Mouse (Mus musculus) hindbrain, embryonic 16.5 days (tissue): ENCODE data around the gene Robo1. TPM values are rescaled to one million over a fixed set of nuclear protein-coding genes. Genes with fewer than 3 reads are reported as not detected.
A peak's percentile ranks its signal among the peaks of the same experiment; 100 is the strongest.

Experiments
- ATAC-seq: fragments of 200-750 bp; cut with Nextera tagmentation; 2 replicates; pipeline ENCODE4 v1.8.0; 2017; ENCODE audit warnings: moderate TSS enrichment, moderate library complexity
- H3K27ac ChIP-seq: fragments of 300-500 bp; sonication (generic); 2 replicates; pipeline ENCODE4 v1.5.1; 2014; ENCODE audit warnings: low read depth, mild to moderate bottlenecking, control low read depth, low read length, moderate library complexity
- H3K27me3 ChIP-seq: fragments of 300-500 bp; sonication (generic); replicated peaks from 2 replicates; pipeline ENCODE4 v1.6.1; 2014; ENCODE audit warnings: low read length; ENCODE audit not compliant: control insufficient read depth, insufficient read depth
- H3K36me3 ChIP-seq: fragments of 300-500 bp; sonication (generic); 2 replicates; pipeline ENCODE4 v1.6.1; 2014; ENCODE audit warnings: mild to moderate bottlenecking, low read length, moderate library complexity, mixed read lengths; ENCODE audit not compliant: control insufficient read depth, insufficient read depth
- H3K4me1 ChIP-seq: fragments of 300-500 bp; sonication (generic); 2 replicates; pipeline ENCODE4 v1.6.1; 2014; ENCODE audit warnings: low read depth, low read length; ENCODE audit not compliant: control insufficient read depth, insufficient read depth
- H3K4me2 ChIP-seq: fragments of 300-500 bp; sonication (generic); 2 replicates; pipeline ENCODE4 v1.6.1; 2014; ENCODE audit warnings: mild to moderate bottlenecking, low read length, control low read depth, moderate library complexity
- H3K4me3 ChIP-seq: fragments of 300-500 bp; sonication (generic); 2 replicates; pipeline ENCODE4 v1.5.1; 2014; ENCODE audit warnings: mild to moderate bottlenecking, low read length, control low read depth, moderate library complexity
- H3K9ac ChIP-seq: fragments of 300-500 bp; sonication (generic); 2 replicates; pipeline ENCODE4 v1.6.1; 2014; ENCODE audit warnings: low read depth, mild to moderate bottlenecking, control low read depth, low read length, moderate library complexity
- H3K9me3 ChIP-seq: fragments of 300-500 bp; sonication (generic); 2 replicates; pipeline ENCODE4 v1.6.1; 2014; ENCODE audit warnings: mild to moderate bottlenecking, low read length, moderate library complexity; ENCODE audit not compliant: control insufficient read depth
- WGBS: fragments of 180-500 bp; shearing (Covaris S2); extraction: QIAGEN DNeasy Blood & Tissue Kit; methylation state at CpG from one replicate; pipeline ENCODE4 v1.1.7; 2014; 5-methylcytosine and 5-hydroxymethylcytosine counted together
- polyA plus RNA-seq: library from polyadenylated mRNA; unstranded; fragments of >200 nt; fragmentation: Nextera tagmentation; extraction: Ambion mirVana; gene quantifications from 2 replicates; pipeline ENCODE4 v1.2.1, GENCODE M21; 2015

The Robo1 gene
- polyA plus RNA-seq, 1 experiment from 2014 or later: 26.8 TPM

DNA sequence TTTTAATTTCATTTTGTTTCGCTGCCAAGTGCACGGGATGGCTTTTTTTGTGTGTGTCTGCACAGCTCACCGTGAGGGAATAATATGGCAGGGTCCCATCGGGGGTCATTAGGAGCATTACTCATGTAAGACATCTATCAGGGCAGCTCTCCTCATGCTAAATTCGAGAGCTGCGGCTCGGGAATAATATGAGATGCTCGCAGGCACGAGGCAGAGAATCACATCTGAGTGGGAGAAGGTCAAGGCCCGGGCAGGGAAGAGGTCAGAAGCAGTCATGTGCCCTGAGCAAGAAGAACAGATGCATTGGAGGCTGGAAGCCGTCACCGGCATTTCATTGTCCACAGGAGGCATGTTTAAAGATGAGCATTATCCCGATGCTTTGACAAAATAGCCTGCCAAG lies 370.3 kb downstream of the Robo1 start:
- H3K4me1 ChIP-seq: peaks cover 14% of the 10 kb centered on the region
- no peak for ATAC-seq
- no peaks in the 10 kb centered on the region for H3K9me3 ChIP-seq
- peak overlapping the region; percentile 31 for H3K4me2 ChIP-seq
- WGBS: 13% methylated on average over 13 of the region's 13 CpGs
- H3K4me3 ChIP-seq: peak overlapping the region; percentile 6; the same call in 1 of the 2 replicates
- H3K9ac ChIP-seq: 0 out of 2 replicates have a peak overlapping the region, but pooled peaks have one; percentile 17
- H3K27ac ChIP-seq: no peak overlapping the region
- no peaks in the 10 kb centered on the region for H3K36me3 ChIP-seq
- no peaks in the 10 kb centered on the region for H3K27me3 ChIP-seq

DNA sequence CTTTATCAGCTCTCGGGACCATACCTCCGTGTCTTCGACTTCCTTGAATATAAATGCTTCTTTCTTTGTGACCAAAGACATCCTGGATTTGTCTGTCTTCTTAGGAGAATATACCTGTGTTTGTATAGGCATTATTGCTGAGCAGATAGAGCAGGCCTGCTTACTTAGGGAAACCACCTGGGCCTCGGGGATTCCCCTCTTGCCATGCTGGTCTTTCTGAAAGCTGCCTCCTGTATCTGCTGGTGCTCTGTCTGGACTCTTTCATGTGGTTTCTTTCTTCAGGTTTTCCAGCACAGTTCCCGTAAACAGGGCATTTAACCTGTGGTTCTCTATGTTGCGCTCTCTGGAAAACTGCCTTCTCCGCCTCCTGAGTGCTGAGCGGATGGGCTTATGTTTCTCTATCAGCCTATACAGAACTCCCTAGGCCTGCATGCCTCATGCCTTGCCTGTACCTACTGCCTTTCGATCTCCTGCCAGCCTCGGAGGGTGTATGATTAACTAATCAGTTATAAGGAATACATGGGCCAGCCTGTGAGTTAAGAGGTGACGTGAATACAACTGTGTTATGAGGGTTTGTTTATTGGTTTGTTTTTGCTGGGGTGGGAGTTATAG lies 370.9 kb downstream of the Robo1 start:
- Histone ChIP-seq H3K9ac (no peak overlapping the region), H3K4me3 (no peak overlapping the region), H3K4me2 (peak overlapping the region; percentile 31), H3K27ac (0 out of 2 replicates have a peak overlapping the region, but pooled peaks have one; percentile 35), H3K9me3 (no peaks in the 10 kb centered on the region), H3K27me3 (no peaks in the 10 kb centered on the region), H3K4me1 (peaks cover 14% of the 10 kb centered on the region), H3K36me3 (no peaks in the 10 kb centered on the region)
- 57% methylated on average over 11 of the region's 11 CpGs for WGBS
- 0 out of 2 replicates have a peak, but pooled peaks have one; percentile 55 for ATAC-seq

DNA sequence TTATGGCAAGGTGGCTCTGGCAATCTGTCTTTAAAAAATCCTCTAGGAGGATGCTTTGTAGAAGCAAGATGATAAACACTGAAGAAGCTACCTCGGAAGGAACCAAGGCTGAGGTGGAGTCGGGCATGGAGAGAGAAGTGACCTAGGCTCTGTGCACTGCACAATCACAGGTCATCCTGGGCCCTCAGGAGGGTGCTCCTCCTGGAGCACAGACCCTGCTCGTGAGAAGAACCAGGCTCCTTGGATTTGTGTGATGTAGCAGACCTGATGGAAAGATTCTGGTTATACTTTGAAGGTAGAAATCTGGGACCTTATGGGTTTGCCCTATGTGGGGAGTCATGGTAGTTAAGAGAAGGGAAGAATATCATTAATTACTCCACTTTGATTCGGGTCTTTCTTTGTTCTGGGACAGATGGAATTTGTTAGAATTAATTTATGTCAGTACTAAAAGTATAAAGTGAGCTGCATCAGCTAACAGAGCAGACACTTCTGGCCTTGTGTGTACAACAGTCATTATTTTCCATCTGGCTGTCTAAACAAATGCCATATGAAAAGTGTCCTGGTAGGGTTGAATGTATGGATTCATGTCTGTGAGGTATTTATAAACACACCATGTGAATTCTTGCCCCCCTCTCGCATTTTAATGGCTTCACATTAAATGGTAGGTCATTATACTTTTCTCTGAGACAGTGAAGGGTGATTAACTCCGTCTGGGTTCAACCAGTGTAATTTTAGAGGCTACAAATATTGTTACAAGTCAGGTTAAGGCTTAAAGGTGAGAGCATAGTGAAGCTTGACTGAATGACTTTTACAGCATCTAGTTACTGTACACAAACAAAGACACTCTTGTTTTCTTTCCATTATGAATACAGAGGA lies 377.7 kb downstream of the Robo1 start:
- Histone ChIP-seq H3K4me3 (no peak overlapping the region), H3K36me3 (no peaks in the 10 kb centered on the region), H3K4me2 (no peak overlapping the region), H3K27me3 (no peaks in the 10 kb centered on the region), H3K9me3 (no peaks in the 10 kb centered on the region), H3K4me1 (no peaks in the 10 kb centered on the region; the same call in 1 of the 2 replicates), H3K9ac (no peak overlapping the region), H3K27ac (no peak overlapping the region)
- 67% methylated on average over 6 of the region's 6 CpGs for WGBS
- no peak for ATAC-seq

DNA sequence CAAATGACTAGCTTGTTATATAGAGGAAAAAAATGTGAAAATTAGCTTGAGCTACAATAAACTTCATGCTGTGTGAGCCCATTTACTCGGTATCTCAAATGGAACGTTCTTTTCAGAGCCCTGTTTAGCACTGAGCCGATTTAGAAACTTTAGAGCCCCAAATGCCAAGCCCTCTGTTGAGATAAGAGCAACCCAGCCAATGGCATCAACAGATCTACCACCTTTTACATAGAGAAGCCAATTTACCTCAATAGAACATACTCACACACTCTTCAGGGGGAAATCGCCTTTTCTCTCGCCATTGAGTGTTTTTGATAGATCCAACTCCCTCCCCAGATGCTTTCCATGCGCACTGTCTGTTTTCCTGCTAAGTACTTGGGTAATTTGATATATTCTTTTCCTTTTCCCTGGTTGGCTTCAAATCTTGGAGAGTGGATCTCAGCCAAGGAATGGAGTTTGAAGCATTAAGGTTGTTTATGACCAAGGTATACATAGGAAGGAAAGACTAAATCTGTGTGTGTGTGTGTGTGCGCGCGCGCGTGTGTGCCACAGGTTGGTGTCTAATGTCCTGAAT lies 378.5 kb downstream of the Robo1 start:
- Histone ChIP-seq H3K36me3 (no peaks in the 10 kb centered on the region), H3K4me1 (no peaks in the 10 kb centered on the region; the same call in 1 of the 2 replicates), H3K9me3 (no peaks in the 10 kb centered on the region), H3K4me2 (no peak overlapping the region), H3K4me3 (no peak overlapping the region), H3K27ac (no peak overlapping the region), H3K9ac (no peak overlapping the region), H3K27me3 (no peaks in the 10 kb centered on the region)
- WGBS: 75% methylated on average over 11 of the region's 11 CpGs
- no peak for ATAC-seq

GRCm38 (mm10) chr16:72687651-72688050 lies 379.5 kb downstream of the Robo1 start:
- ATAC-seq: no peak

DNA sequence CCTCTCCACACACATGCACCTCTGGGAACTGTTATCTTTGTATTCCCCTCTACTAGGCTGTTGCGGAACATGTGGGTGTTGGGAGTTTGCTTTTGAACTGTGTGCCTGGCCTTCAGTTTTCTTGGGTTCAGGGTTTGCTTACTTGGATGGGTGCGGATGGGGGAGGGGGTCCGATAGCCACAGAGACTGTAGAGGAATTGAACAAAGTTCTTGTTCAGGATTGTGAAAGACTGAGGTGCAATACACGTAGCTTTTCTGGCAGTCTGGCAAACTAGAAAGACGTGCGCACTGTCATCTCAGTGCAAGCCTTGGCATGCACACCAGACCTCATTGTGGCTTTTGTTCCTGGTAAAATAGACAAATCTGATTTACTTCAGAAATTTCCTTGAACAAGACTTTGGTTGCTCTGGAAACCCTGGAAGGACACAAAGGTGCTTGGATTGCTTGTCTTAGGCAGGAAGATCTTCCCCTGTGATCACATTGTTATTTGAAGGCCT lies 380.1 kb downstream of the Robo1 start:
- no peak overlapping the region for H3K27ac ChIP-seq
- ATAC-seq: peak; percentile 80
- H3K9me3 ChIP-seq: no peaks in the 10 kb centered on the region
- H3K36me3 ChIP-seq: no peaks in the 10 kb centered on the region
- no peaks in the 10 kb centered on the region; the same call in 1 of the 2 replicates for H3K4me1 ChIP-seq
- no peak overlapping the region for H3K4me2 ChIP-seq
- no peaks in the 10 kb centered on the region for H3K27me3 ChIP-seq
- WGBS: 71% methylated on average over 6 of the region's 6 CpGs
- H3K9ac ChIP-seq: no peak overlapping the region
- no peak overlapping the region for H3K4me3 ChIP-seq

More at GRCm38 (mm10) chr16:72687651-72688050, 379.5 kb downstream of the Robo1 start:
- no peak overlapping the region for H3K9ac ChIP-seq
- H3K36me3 ChIP-seq: no peaks in the 10 kb centered on the region
- 53% methylated on average over 3 of the region's 3 CpGs for WGBS
- no peaks in the 10 kb centered on the region for H3K27me3 ChIP-seq
- H3K9me3 ChIP-seq: no peaks in the 10 kb centered on the region
- no peaks in the 10 kb centered on the region; the same call in 1 of the 2 replicates for H3K4me1 ChIP-seq
- no peak overlapping the region for H3K4me2 ChIP-seq
- no peak overlapping the region for H3K27ac ChIP-seq
- no peak overlapping the region for H3K4me3 ChIP-seq

DNA sequence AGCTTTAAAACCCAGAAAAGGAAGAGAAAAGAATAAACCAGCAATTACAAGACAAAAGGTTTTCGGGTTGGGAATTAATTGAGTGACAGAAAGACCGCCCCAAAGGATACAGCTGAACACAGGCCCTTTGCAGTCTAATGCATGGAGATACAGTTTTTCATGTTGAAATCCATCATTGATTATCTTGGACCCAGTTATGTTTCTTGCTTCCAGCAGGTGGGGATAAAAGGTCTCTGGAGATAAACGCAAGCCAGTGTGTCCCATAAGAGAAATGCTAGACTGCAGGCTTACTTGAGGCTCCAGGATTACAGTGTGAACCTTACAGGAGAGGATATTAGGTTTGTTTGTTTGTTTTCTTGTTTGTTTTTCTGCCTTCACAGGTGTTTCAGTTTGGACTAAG lies 383.8 kb downstream of the Robo1 start:
- no peaks in the 10 kb centered on the region for H3K36me3 ChIP-seq
- no peaks in the 10 kb centered on the region for H3K27me3 ChIP-seq
- H3K9ac ChIP-seq: no peak overlapping the region
- no peak overlapping the region for H3K4me2 ChIP-seq
- no peak overlapping the region for H3K4me3 ChIP-seq
- peaks cover 6% of the 10 kb centered on the region for H3K4me1 ChIP-seq
- H3K9me3 ChIP-seq: no peaks in the 10 kb centered on the region
- ATAC-seq: peak; percentile 24; the same call in 1 of the 2 replicates
- WGBS: 33% methylated on average over 3 of the region's 3 CpGs
- H3K27ac ChIP-seq: no peak overlapping the region

DNA sequence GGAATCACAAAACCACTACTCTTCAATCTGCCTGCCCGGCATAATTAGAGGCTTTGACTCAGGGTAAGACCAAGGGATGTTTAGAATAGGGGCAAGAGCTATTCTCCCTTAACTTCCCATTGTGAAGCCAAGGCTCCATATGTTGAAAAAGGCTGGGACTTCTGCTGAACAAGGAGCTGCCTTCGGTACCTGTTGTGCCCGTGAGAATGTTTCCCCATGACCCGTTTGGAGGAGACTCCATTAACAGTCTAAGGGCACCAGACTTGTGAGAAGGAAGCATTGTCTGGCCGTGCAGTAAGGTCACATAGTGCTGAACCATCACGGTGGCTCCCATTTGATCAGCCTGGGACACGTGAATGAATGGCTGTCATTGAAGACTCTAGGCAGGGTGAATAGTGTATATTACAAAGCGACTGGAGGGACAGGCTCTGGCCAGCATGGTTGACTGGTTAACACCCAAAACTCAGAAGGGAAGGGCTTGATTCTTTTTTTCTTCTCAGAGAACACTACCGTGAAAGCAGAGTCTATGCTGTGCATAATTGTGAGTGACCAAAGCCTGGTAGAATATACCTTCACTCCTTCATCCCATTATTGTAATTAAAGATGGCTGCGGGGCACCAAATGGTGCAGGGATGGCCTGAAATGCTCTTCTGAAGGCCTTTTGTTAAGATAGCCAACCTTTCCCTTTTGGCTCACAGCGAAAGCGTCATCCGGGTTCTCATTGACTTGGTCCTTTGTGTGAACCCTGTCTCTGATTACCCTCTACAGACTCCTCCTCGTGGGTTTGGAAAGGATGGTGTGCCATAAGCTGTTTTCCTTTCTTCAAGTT lies 385.6 kb downstream of the Robo1 start:
- Histone ChIP-seq H3K36me3 (no peaks in the 10 kb centered on the region), H3K4me3 (no peak overlapping the region), H3K9me3 (no peaks in the 10 kb centered on the region), H3K27ac (no peak overlapping the region), H3K27me3 (no peaks in the 10 kb centered on the region), H3K4me1 (peaks cover 6% of the 10 kb centered on the region), H3K9ac (no peak overlapping the region), H3K4me2 (no peak overlapping the region)
- 26% methylated on average over 14 of the region's 14 CpGs for WGBS
- ATAC-seq: peak; percentile 51
